Mouse (Mus musculus): ENCODE measurements around the gene Rtn4. TPM values are rescaled to one million over a fixed set of nuclear protein-coding genes. Genes with fewer than 3 reads are reported as not detected.
"Not testable (repeated sequence)": the region's sequence is repeated elsewhere in the genome, so short reads cannot be mapped to it uniquely, and the experiment has no call there.

Gene Rtn4
- polyA plus RNA-seq, 1 experiment, result 773 TPM

- no peaks in the 10 kb centered on the region for H3K4me1 ChIP-seq (ENCODE audit: control insufficient read depth, insufficient read depth, low read length)
- no peak overlapping the region for H3K4me3 ChIP-seq (ENCODE audit: insufficient read depth, low read length)
- no peak overlapping the region for H3K27ac ChIP-seq (ENCODE audit: insufficient read depth, low read length)
- TF ChIP-seq POLR2A (IDR thresholded peaks at IDR 0.05; ENCODE audit: low read depth, low read length), result no peak
- TF ChIP-seq CTCF (IDR thresholded peaks at IDR 0.05; ENCODE audit: borderline replicate concordance, insufficient read depth, low read length), result no peak
Measured at GRCm38 (mm10) chr11:29751648-29752611, 59.2 kb downstream of the Rtn4 start.

GRCm38 (mm10) chr11:29756007-29756406 lies 63.3 kb downstream of the Rtn4 start:
- H3K27ac ChIP-seq (ENCODE audit: insufficient read depth, low read length); H3K4me1 ChIP-seq (ENCODE audit: control insufficient read depth, insufficient read depth, low read length); H3K4me3 ChIP-seq (ENCODE audit: insufficient read depth, low read length): not testable (repeated sequence)

DNA sequence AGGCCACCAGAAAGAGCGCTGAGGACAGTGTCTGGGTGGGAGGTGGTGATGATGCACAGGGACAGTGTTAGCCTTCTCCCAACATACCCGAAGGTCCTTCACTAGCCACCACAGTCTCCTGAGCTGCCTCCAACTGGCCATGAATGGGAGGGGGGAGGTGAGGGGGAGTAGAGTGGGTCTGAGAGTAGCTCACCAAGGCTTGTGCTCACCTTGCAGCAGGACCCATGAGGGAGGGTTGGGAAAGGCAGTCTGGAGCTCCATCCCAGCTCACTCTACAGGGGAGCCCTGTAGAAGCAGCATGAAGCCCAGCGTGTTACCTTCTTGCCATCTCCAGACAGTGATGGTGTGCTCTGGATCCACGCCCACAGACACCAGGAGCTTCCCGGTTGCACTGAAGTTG lies 65.9 kb downstream of the Rtn4 start:
- TF ChIP-seq CTCF (IDR thresholded peaks at IDR 0.05; ENCODE audit: borderline replicate concordance, insufficient read depth, low read length) (no peak), POLR2A (IDR thresholded peaks at IDR 0.05; ENCODE audit: low read depth, low read length) (no peak)
- H3K4me3 ChIP-seq (ENCODE audit: insufficient read depth, low read length), result no peak overlapping the region
- H3K4me1 ChIP-seq (ENCODE audit: control insufficient read depth, insufficient read depth, low read length), result no peaks in the 10 kb centered on the region
- no peak overlapping the region for H3K27ac ChIP-seq (ENCODE audit: insufficient read depth, low read length)

DNA sequence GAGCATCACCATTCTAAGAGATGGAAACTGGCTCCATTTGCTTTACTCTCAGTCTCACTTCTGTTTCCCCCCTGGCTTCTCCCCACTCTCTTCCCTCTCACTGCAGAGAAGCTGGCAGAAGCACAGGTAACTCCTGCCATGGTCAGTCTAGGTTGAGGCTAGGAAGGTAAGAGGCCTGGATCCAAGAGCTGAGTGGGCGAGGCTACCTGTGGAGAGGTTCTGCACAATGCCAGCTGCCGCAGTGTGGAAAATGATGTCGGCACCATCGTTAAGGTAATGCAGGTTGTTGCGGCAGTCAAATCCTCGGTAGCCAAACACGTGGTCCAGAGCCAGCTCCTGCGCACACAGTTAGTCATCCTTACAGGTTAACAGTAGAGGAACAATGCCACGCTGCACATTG lies 68.6 kb downstream of the Rtn4 start:
- Histone ChIP-seq H3K4me1 (ENCODE audit: control insufficient read depth, insufficient read depth, low read length) (no peaks in the 10 kb centered on the region), H3K27ac (ENCODE audit: insufficient read depth, low read length) (no peak overlapping the region), H3K4me3 (ENCODE audit: insufficient read depth, low read length) (no peak overlapping the region)
- no peak for TF ChIP-seq POLR2A (IDR thresholded peaks at IDR 0.05; ENCODE audit: low read depth, low read length)
- no peak for TF ChIP-seq CTCF (IDR thresholded peaks at IDR 0.05; ENCODE audit: borderline replicate concordance, insufficient read depth, low read length)

DNA sequence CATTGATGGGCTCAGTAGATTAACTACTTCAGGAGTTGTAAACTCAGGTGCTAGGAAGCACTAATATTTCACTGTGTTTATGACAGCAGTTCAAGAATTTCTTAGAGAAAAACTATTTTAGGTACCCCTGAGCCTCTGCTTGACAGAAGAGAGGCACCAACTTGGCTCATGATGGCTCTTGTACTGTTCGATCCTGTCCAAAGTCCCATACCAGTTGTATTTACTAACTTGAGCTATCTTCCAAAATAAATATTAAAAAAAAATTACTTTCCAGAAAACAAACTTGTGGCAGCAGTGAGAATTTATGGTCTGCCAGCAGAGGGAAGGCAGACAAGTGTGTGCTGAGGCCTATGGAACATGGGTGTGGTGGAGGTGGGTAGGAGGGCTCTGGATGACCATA lies 70.0 kb downstream of the Rtn4 start:
- Histone ChIP-seq H3K27ac (ENCODE audit: insufficient read depth, low read length) (no peak overlapping the region), H3K4me1 (ENCODE audit: control insufficient read depth, insufficient read depth, low read length) (no peaks in the 10 kb centered on the region), H3K4me3 (ENCODE audit: insufficient read depth, low read length) (no peak overlapping the region)
- TF ChIP-seq POLR2A (IDR thresholded peaks at IDR 0.05; ENCODE audit: low read depth, low read length) (no peak), CTCF (IDR thresholded peaks at IDR 0.05; ENCODE audit: borderline replicate concordance, insufficient read depth, low read length) (no peak)

- Histone ChIP-seq H3K4me3 (ENCODE audit: insufficient read depth, low read length) (no peak overlapping the region), H3K27ac (ENCODE audit: insufficient read depth, low read length) (no peak overlapping the region), H3K4me1 (ENCODE audit: control insufficient read depth, insufficient read depth, low read length) (no peaks in the 10 kb centered on the region)
- no peak for TF ChIP-seq POLR2A (IDR thresholded peaks at IDR 0.05; ENCODE audit: low read depth, low read length)
- no peak for TF ChIP-seq CTCF (IDR thresholded peaks at IDR 0.05; ENCODE audit: borderline replicate concordance, insufficient read depth, low read length)
Measured at GRCm38 (mm10) chr11:29765063-29765462, 72.3 kb downstream of the Rtn4 start.

DNA sequence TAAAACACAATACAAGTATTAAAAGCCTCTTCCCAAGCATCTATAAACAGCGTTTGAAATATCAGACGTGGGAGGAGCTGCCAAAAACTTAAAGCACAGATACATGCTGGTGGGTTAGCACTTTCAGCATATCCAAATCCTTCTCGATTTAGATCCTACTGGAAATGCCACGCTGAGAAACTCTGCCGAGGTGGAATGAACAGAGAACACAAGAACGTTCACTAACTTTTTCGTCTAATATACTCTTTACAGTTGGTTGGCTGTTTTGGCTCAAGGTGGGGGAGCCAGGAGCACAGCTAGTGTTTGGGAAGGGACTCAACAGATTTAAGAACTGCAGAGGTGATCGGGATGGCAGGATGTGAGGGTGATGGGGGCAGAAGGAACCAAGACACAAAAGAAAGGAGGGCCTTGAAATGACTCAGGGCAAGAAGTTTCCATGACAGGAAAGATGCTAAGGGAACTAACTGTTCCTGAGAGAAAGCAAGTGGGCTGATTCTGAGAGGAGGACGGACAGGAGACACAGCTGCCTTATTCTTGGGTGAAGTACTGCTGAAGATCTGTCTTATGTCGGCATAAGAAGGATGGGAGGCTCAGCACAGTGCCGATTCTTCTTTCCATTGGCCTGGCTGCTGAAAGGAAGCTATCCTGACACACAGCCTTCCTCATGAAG lies 73.7 kb downstream of the Rtn4 start:
- peaks cover 5% of the 10 kb centered on the region; the same call in 1 of the 2 replicates for H3K4me1 ChIP-seq (ENCODE audit: control insufficient read depth, insufficient read depth, low read length)
- H3K4me3 ChIP-seq (ENCODE audit: insufficient read depth, low read length), result no peak overlapping the region
- TF ChIP-seq CTCF (IDR thresholded peaks at IDR 0.05; ENCODE audit: borderline replicate concordance, insufficient read depth, low read length) (no peak), POLR2A (IDR thresholded peaks at IDR 0.05; ENCODE audit: low read depth, low read length) (no peak)
- H3K27ac ChIP-seq (ENCODE audit: insufficient read depth, low read length), result no peak overlapping the region

DNA sequence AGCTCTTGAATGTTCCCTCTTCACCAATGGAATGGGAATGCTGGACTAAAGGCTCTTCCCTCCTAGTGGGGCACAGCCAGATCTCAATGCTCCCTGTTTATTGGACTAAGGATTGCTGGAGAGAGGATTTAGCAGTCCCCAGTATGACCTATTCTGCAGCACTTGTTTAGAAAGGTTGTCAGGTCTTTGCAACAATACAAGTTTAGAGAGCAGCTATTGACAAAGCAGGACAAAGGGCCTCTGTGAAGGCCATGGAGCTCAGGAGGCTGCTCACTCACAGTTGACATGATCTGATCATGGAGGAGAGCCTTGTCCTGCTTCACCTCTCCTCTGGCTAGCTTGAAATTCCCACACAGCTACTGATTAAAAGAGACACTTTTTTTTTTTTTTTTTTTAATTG lies 75.8 kb downstream of the Rtn4 start:
- H3K27ac ChIP-seq (ENCODE audit: insufficient read depth, low read length), result no peak overlapping the region
- TF ChIP-seq CTCF (IDR thresholded peaks at IDR 0.05; ENCODE audit: borderline replicate concordance, insufficient read depth, low read length), result no peak
- TF ChIP-seq POLR2A (IDR thresholded peaks at IDR 0.05; ENCODE audit: low read depth, low read length), result no peak
- peaks cover 5% of the 10 kb centered on the region; the same call in 1 of the 2 replicates for H3K4me1 ChIP-seq (ENCODE audit: control insufficient read depth, insufficient read depth, low read length)

GRCm38 (mm10) chr11:29770666-29771400 lies 78.1 kb downstream of the Rtn4 start:
- no peak for TF ChIP-seq POLR2A (IDR thresholded peaks at IDR 0.05; ENCODE audit: low read depth, low read length)
- TF ChIP-seq CTCF (IDR thresholded peaks at IDR 0.05; ENCODE audit: borderline replicate concordance, insufficient read depth, low read length), result no peak
- no peak overlapping the region for H3K27ac ChIP-seq (ENCODE audit: insufficient read depth, low read length)
- H3K4me3 ChIP-seq (ENCODE audit: insufficient read depth, low read length), result no peak overlapping the region
- peaks cover 5% of the 10 kb centered on the region; the same call in 1 of the 2 replicates for H3K4me1 ChIP-seq (ENCODE audit: control insufficient read depth, insufficient read depth, low read length)

More for the DNA sequence above, 75.8 kb downstream of the Rtn4 start:
- no peak overlapping the region for H3K4me3 ChIP-seq (ENCODE audit: insufficient read depth, low read length)
